Mouse (Mus musculus): ENCODE measurements around the gene Nrarp. TPM values are rescaled to one million over a fixed set of nuclear protein-coding genes. Genes with fewer than 3 reads are reported as not detected.

Gene Nrarp
- polyA plus RNA-seq (2015; fragmentation: Nextera tagmentation; extraction: Ambion mirVana) = 14.1 and 16.0 TPM in 2 replicates

GRCm38 (mm10) chr2:25180478-25180903, at the start of gene Nrarp:
Gene Nrarp, plus strand, starts transcription at chr2:25180758.
- WGBS = under 1% methylated on average over 35 of the region's 35 CpGs
- peak within 1 kb of the TSS; percentile 58 for H3K9ac ChIP-seq (replicated peaks; ENCODE audit: low read depth)
- H3K4me2 ChIP-seq (replicated peaks; ENCODE audit: low read depth, low read length) = peak within 1 kb of the TSS; percentile 91
- TF ChIP-seq EP300 (IDR thresholded peaks at IDR 0.05) (no peak), CTCF (IDR thresholded peaks at IDR 0.05) (peak; percentile 73)
- ATAC-seq (peak; percentile 90), DNase-seq (ENCODE audit: low spot score) (peak; percentile 95)
- H3K9me3 ChIP-seq (ENCODE audit: low read length) = no peaks in the 10 kb centered on the region
- 0 out of 2 replicates have a peak, but pooled peaks cover 11% of the 10 kb centered on the region for H3K27me3 ChIP-seq (replicated peaks; ENCODE audit: insufficient read depth, low read length)
- no peaks in the 10 kb centered on the region for H3K36me3 ChIP-seq (ENCODE audit: insufficient read depth, low read length)
- peak within 1 kb of the TSS; percentile 63 for H3K4me3 ChIP-seq (ENCODE audit: low read depth, low read length)
- peak within 1 kb of the TSS; percentile 89 for H3K27ac ChIP-seq (ENCODE audit: low read length)
- H3K4me1 ChIP-seq (ENCODE audit: insufficient read depth, low read depth, low read length) = peaks cover 26% of the 10 kb centered on the region; the same call in 1 of the 2 replicates

- Histone ChIP-seq H3K9me3 (ENCODE audit: low read length) (no peaks in the 10 kb centered on the region), H3K4me3 (ENCODE audit: low read depth, low read length) (no peak overlapping the region), H3K36me3 (ENCODE audit: insufficient read depth, low read length) (no peaks in the 10 kb centered on the region), H3K27me3 (replicated peaks; ENCODE audit: insufficient read depth, low read length) (no peaks in the 10 kb centered on the region), H3K4me2 (replicated peaks; ENCODE audit: low read depth, low read length) (no peak overlapping the region), H3K27ac (ENCODE audit: low read length) (no peak overlapping the region), H3K4me1 (ENCODE audit: insufficient read depth, low read depth, low read length) (no peaks in the 10 kb centered on the region), H3K9ac (replicated peaks; ENCODE audit: low read depth) (no peak overlapping the region)
- TF ChIP-seq EP300 (IDR thresholded peaks at IDR 0.05) (no peak), CTCF (IDR thresholded peaks at IDR 0.05) (no peak)
- ATAC-seq (no peak), DNase-seq (ENCODE audit: low spot score) (no peak)
- WGBS = 64% methylated on average over 9 of the region's 9 CpGs
These were observed 49.0 kb upstream of the Nrarp start for GRCm38 (mm10) chr2:25131601-25132000.

- Histone ChIP-seq H3K27me3 (replicated peaks; ENCODE audit: insufficient read depth, low read length) (no peaks in the 10 kb centered on the region), H3K4me1 (ENCODE audit: insufficient read depth, low read depth, low read length) (no peaks in the 10 kb centered on the region), H3K36me3 (ENCODE audit: insufficient read depth, low read length) (no peaks in the 10 kb centered on the region), H3K9me3 (ENCODE audit: low read length) (no peaks in the 10 kb centered on the region), H3K27ac (ENCODE audit: low read length) (no peak overlapping the region), H3K4me2 (replicated peaks; ENCODE audit: low read depth, low read length) (no peak overlapping the region), H3K4me3 (ENCODE audit: low read depth, low read length) (no peak overlapping the region), H3K9ac (replicated peaks; ENCODE audit: low read depth) (no peak overlapping the region)
- DNase-seq (ENCODE audit: low spot score) = no peak
- ATAC-seq = no peak
- WGBS = 57% methylated on average over 6 of the region's 6 CpGs
- TF ChIP-seq CTCF (IDR thresholded peaks at IDR 0.05) (no peak), EP300 (IDR thresholded peaks at IDR 0.05) (no peak)
These were observed 42.7 kb upstream of the Nrarp start for GRCm38 (mm10) chr2:25137832-25138231.

GRCm38 (mm10) chr2:25141185-25141584, 39.4 kb upstream of the Nrarp start:
- Histone ChIP-seq H3K4me3 (ENCODE audit: low read depth, low read length) (no peak overlapping the region), H3K27ac (ENCODE audit: low read length) (no peak overlapping the region), H3K27me3 (replicated peaks; ENCODE audit: insufficient read depth, low read length) (no peaks in the 10 kb centered on the region), H3K4me1 (ENCODE audit: insufficient read depth, low read depth, low read length) (no peaks in the 10 kb centered on the region), H3K36me3 (ENCODE audit: insufficient read depth, low read length) (no peaks in the 10 kb centered on the region), H3K9ac (replicated peaks; ENCODE audit: low read depth) (no peak overlapping the region), H3K9me3 (ENCODE audit: low read length) (no peaks in the 10 kb centered on the region), H3K4me2 (replicated peaks; ENCODE audit: low read depth, low read length) (no peak overlapping the region)
- DNase-seq (ENCODE audit: low spot score) (no peak), ATAC-seq (no peak)
- TF ChIP-seq CTCF (IDR thresholded peaks at IDR 0.05) (peak; percentile 56), EP300 (IDR thresholded peaks at IDR 0.05) (no peak)
- WGBS = 57% methylated on average over 4 of the region's 4 CpGs

- H3K36me3 ChIP-seq (ENCODE audit: insufficient read depth, low read length) = no peaks in the 10 kb centered on the region
- H3K4me1 ChIP-seq (ENCODE audit: insufficient read depth, low read depth, low read length) = no peaks in the 10 kb centered on the region
- no peak overlapping the region for H3K9ac ChIP-seq (replicated peaks; ENCODE audit: low read depth)
- H3K27me3 ChIP-seq (replicated peaks; ENCODE audit: insufficient read depth, low read length) = no peaks in the 10 kb centered on the region
- H3K9me3 ChIP-seq (ENCODE audit: low read length) = no peaks in the 10 kb centered on the region
- WGBS = 70% methylated on average over 5 of the region's 5 CpGs
- no peak overlapping the region for H3K4me3 ChIP-seq (ENCODE audit: low read depth, low read length)
- TF ChIP-seq EP300 (IDR thresholded peaks at IDR 0.05) (no peak), CTCF (IDR thresholded peaks at IDR 0.05) (no peak)
- H3K27ac ChIP-seq (ENCODE audit: low read length) = no peak overlapping the region
- no peak overlapping the region for H3K4me2 ChIP-seq (replicated peaks; ENCODE audit: low read depth, low read length)
- no peak for ATAC-seq
- no peak for DNase-seq (ENCODE audit: low spot score)
These were observed 38.6 kb upstream of the Nrarp start for GRCm38 (mm10) chr2:25141921-25142320.

- Histone ChIP-seq H3K27me3 (replicated peaks; ENCODE audit: insufficient read depth, low read length) (no peaks in the 10 kb centered on the region), H3K4me3 (ENCODE audit: low read depth, low read length) (no peak overlapping the region), H3K9ac (replicated peaks; ENCODE audit: low read depth) (no peak overlapping the region), H3K4me1 (ENCODE audit: insufficient read depth, low read depth, low read length) (no peaks in the 10 kb centered on the region), H3K27ac (ENCODE audit: low read length) (peak overlapping the region; percentile 47; the same call in 1 of the 2 replicates), H3K36me3 (ENCODE audit: insufficient read depth, low read length) (no peaks in the 10 kb centered on the region), H3K4me2 (replicated peaks; ENCODE audit: low read depth, low read length) (no peak overlapping the region), H3K9me3 (ENCODE audit: low read length) (no peaks in the 10 kb centered on the region)
- peak; percentile 91 for ATAC-seq
- peak; percentile 72 for DNase-seq (ENCODE audit: low spot score)
- WGBS = 44% methylated on average over 6 of the region's 6 CpGs
- TF ChIP-seq CTCF (IDR thresholded peaks at IDR 0.05) (no peak), EP300 (IDR thresholded peaks at IDR 0.05) (peak; percentile 99)
These were observed 35.2 kb upstream of the Nrarp start for GRCm38 (mm10) chr2:25145346-25145745.

GRCm38 (mm10) chr2:25147398-25147797, 33.2 kb upstream of the Nrarp start:
- ATAC-seq = no peak
- Histone ChIP-seq H3K9me3 (ENCODE audit: low read length) (no peaks in the 10 kb centered on the region), H3K36me3 (ENCODE audit: insufficient read depth, low read length) (no peaks in the 10 kb centered on the region), H3K9ac (replicated peaks; ENCODE audit: low read depth) (no peak overlapping the region), H3K27ac (ENCODE audit: low read length) (no peak overlapping the region), H3K4me2 (replicated peaks; ENCODE audit: low read depth, low read length) (no peak overlapping the region), H3K4me3 (ENCODE audit: low read depth, low read length) (no peak overlapping the region), H3K27me3 (replicated peaks; ENCODE audit: insufficient read depth, low read length) (no peaks in the 10 kb centered on the region), H3K4me1 (ENCODE audit: insufficient read depth, low read depth, low read length) (no peaks in the 10 kb centered on the region)
- DNase-seq (ENCODE audit: low spot score) = no peak
- WGBS = 80% methylated on average over 5 of the region's 5 CpGs
- no peak for TF ChIP-seq CTCF (IDR thresholded peaks at IDR 0.05)
- no peak for TF ChIP-seq EP300 (IDR thresholded peaks at IDR 0.05)
